Mouse (Mus musculus): ENCODE results near the gene Rab37. TPM values are rescaled to one million over a fixed set of nuclear protein-coding genes. Genes with fewer than 3 reads are reported as not detected.

Rab37 gene
- polyA plus RNA-seq, 1 experiment from 2014 or later, result 1.4 TPM

DNA sequence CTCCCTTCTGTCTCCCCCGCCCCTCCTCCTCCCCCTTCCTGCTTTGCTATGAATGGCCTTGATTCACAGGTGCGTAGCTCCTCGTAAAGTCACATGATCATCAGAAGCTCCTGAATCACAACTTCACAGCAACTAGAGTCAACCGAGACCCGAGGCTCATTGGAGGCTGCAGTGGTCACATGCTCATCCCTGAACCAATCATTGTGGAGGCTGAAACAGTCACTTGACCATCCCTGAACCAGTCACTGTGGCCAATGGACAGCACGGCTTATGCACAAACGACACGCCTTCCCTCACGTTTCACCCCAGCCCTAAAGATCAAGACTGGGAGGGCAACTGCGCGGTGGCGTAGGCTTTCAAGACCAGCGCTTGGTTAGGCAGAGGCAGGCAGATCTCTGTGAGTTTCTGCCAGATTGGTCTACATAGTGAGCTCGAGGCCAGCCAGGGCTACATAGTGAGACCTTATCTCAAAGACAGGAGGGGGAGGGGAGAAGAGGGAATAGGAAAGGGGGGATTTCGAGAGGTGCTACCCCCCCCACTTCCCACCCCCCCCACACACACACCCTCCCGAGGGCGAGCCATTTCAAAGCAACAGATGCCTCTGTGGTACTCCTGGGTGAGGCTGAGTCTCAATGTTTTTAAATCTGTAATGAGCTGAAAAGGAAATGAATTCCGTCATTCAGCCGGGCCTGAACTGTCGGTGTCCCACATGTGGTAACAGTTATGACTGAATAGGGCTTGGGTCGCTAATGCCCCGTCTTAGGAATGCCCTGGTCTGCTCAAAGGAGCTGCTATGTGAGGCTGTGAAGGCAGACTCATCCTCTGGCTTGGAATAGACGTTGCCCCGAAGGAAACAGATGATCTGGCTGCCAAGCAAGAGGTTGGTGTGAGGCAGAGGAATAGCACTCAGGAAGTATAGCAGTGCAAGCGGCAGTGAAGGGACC lies 12.5 kb downstream of the Rab37 start:
- peak; percentile 78 for DNase-seq (ENCODE audit: low spot score)
- Histone ChIP-seq H3K4me3 (ENCODE audit: low read depth, low read length) (no peak overlapping the region), H3K27me3 (ENCODE audit: control insufficient read depth, insufficient read depth, low read length) (no peaks in the 10 kb centered on the region), H3K9ac (replicated peaks; ENCODE audit: low read length) (no peak overlapping the region), H3K27ac (replicated peaks; ENCODE audit: low read depth, low read length) (peak overlapping the region; percentile 56; the same call in 1 of the 2 replicates), H3K4me2 (ENCODE audit: low read depth, low read length) (no peak overlapping the region), H3K4me1 (ENCODE audit: control insufficient read depth, insufficient read depth, low read length) (peaks cover 2% of the 10 kb centered on the region; the same call in 1 of the 2 replicates), H3K36me3 (replicated peaks; ENCODE audit: control insufficient read depth, insufficient read depth, low read depth, low read length) (no peaks in the 10 kb centered on the region), H3K9me3 (replicated peaks; ENCODE audit: control insufficient read depth, low read length) (no peaks in the 10 kb centered on the region)
- ATAC-seq (replicated peaks; ENCODE audit: insufficient number of reproducible peaks, low FRiP score, low TSS enrichment, low read depth), result peak; percentile 54
- 58% methylated on average over 25 of the region's 25 CpGs for WGBS

DNA sequence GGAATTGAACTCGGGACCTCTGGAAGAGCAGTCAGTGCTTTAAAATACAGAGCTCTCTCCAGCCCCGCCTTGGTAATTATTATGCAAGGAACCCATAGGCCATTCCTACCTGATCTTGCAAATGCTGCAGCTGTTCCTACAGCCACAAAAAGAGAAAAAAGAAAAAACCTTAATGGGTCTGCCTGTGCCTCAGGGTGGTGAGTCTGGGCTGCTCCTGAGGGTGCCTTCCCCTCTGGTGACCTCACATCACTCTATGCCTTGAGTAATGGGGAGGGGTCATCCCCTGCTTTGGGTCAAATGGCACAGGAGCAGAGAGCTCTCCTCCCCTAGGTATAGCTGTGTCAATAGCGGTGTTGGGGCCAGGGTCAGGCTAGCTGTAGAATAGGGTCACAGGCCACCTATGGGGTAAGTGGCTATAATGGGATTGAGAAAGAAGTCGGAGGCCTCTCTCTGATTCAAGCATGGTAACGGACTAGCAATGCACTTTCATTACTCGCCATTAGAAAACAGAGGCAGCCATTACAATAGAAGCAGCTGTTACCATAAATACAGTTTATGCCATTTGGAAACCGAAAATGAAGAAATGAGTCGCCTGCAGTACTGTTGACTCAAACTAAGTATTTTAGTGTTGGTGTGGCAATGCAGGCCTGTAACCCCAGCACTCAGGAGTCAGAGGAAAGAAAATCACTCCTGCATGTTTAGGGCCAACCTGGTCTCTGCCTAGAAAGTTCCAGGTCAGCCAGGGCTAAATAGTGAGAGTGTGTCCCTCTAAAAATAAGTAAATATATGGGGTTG lies 13.7 kb downstream of the Rab37 start:
- DNase-seq (ENCODE audit: low spot score), result no peak
- H3K27me3 ChIP-seq (ENCODE audit: control insufficient read depth, insufficient read depth, low read length), result no peaks in the 10 kb centered on the region
- no peaks in the 10 kb centered on the region; the same call in 1 of the 2 replicates for H3K4me1 ChIP-seq (ENCODE audit: control insufficient read depth, insufficient read depth, low read length)
- no peak overlapping the region for H3K4me2 ChIP-seq (ENCODE audit: low read depth, low read length)
- no peaks in the 10 kb centered on the region for H3K9me3 ChIP-seq (replicated peaks; ENCODE audit: control insufficient read depth, low read length)
- no peaks in the 10 kb centered on the region for H3K36me3 ChIP-seq (replicated peaks; ENCODE audit: control insufficient read depth, insufficient read depth, low read depth, low read length)
- 44% methylated on average over 8 of the region's 8 CpGs for WGBS
- no peak overlapping the region for H3K9ac ChIP-seq (replicated peaks; ENCODE audit: low read length)
- H3K27ac ChIP-seq (replicated peaks; ENCODE audit: low read depth, low read length), result no peak overlapping the region
- H3K4me3 ChIP-seq (ENCODE audit: low read depth, low read length), result no peak overlapping the region
- ATAC-seq (replicated peaks; ENCODE audit: insufficient number of reproducible peaks, low FRiP score, low TSS enrichment, low read depth), result no peak

DNA sequence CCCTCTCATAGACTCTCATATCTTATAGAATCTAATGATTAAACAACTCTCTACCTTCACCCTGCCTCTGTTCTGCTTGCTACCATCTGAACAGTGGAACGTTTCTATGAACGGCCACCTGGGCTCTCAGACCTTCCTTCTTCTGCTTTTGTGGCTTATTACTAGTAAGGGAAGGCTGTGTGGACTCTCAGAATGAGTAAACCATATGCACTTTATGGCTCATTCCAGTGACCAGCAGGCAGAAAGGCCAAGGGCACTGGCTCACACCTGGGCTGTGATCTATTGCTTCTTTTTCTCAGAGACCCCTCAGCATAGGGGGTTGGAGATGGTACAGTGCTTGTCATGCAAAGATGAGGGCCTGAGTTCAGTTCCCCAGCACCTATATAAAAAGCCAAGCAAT lies 15.4 kb downstream of the Rab37 start:
- WGBS, result 84% methylated on average over 2 of the region's 2 CpGs

DNA sequence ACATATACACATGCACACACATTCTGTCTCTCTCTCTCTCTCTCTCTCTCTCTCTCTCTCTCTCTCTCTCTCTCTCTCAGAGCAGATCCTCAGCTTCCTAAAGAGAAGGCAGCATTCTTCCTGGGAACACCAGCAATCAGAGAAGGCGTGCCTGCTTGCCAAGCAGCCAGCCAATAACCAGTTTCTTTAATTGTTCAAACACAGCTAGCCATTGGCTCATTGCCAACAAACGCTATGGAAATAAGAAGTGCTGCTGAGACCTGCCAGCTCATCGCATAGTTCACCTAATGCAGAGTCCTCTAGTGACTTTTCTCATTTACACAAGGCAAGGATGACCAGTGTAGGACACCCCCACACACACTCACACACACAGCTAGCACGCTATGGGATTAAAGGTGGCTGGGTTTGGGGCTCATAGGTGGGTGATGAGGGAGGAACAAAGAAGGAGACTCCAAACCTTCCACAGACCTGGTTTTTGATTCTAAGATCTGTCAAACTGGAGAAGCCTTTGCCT lies 16.2 kb downstream of the Rab37 start:
- 51% methylated on average over 4 of the region's 4 CpGs for WGBS
- peak; percentile 24 for DNase-seq (ENCODE audit: low spot score)
- H3K36me3 ChIP-seq (replicated peaks; ENCODE audit: control insufficient read depth, insufficient read depth, low read depth, low read length), result no peaks in the 10 kb centered on the region
- no peak for ATAC-seq (replicated peaks; ENCODE audit: insufficient number of reproducible peaks, low FRiP score, low TSS enrichment, low read depth)
- H3K4me2 ChIP-seq (ENCODE audit: low read depth, low read length), result no peak overlapping the region
- no peak overlapping the region for H3K4me3 ChIP-seq (ENCODE audit: low read depth, low read length)
- H3K27me3 ChIP-seq (ENCODE audit: control insufficient read depth, insufficient read depth, low read length), result no peaks in the 10 kb centered on the region
- H3K9ac ChIP-seq (replicated peaks; ENCODE audit: low read length), result no peak overlapping the region
- no peaks in the 10 kb centered on the region; the same call in 1 of the 2 replicates for H3K4me1 ChIP-seq (ENCODE audit: control insufficient read depth, insufficient read depth, low read length)
- no peaks in the 10 kb centered on the region for H3K9me3 ChIP-seq (replicated peaks; ENCODE audit: control insufficient read depth, low read length)
- H3K27ac ChIP-seq (replicated peaks; ENCODE audit: low read depth, low read length), result no peak overlapping the region

More for the DNA sequence above, 15.4 kb downstream of the Rab37 start:
- Histone ChIP-seq H3K9me3 (replicated peaks; ENCODE audit: control insufficient read depth, low read length) (no peaks in the 10 kb centered on the region), H3K9ac (replicated peaks; ENCODE audit: low read length) (no peak overlapping the region), H3K4me2 (ENCODE audit: low read depth, low read length) (no peak overlapping the region), H3K4me3 (ENCODE audit: low read depth, low read length) (no peak overlapping the region), H3K27ac (replicated peaks; ENCODE audit: low read depth, low read length) (no peak overlapping the region), H3K4me1 (ENCODE audit: control insufficient read depth, insufficient read depth, low read length) (no peaks in the 10 kb centered on the region; the same call in 1 of the 2 replicates), H3K27me3 (ENCODE audit: control insufficient read depth, insufficient read depth, low read length) (no peaks in the 10 kb centered on the region), H3K36me3 (replicated peaks; ENCODE audit: control insufficient read depth, insufficient read depth, low read depth, low read length) (no peaks in the 10 kb centered on the region)
- no peak for DNase-seq (ENCODE audit: low spot score)
- ATAC-seq (replicated peaks; ENCODE audit: insufficient number of reproducible peaks, low FRiP score, low TSS enrichment, low read depth), result no peak

DNA sequence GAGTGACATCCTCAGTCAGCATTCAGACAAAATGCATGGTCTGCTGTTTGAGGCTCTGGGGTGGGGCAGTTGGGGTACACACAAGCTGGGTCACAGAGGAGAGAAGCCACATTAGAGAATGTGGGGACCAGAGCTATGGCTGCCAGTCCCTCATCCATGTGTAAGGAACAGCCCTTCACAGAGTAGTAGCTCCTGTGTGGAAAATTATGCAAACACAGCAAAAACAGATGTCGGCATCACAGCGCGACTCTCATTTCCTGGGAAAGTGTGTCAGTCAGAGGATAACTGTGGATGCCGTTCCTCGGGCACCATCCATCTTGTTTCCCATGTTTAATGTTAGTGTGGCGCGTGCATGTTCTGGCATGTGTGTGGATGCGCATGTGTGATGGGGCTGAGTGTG lies 16.9 kb downstream of the Rab37 start:
- Histone ChIP-seq H3K27me3 (ENCODE audit: control insufficient read depth, insufficient read depth, low read length) (no peaks in the 10 kb centered on the region), H3K4me2 (ENCODE audit: low read depth, low read length) (no peak overlapping the region), H3K9me3 (replicated peaks; ENCODE audit: control insufficient read depth, low read length) (no peaks in the 10 kb centered on the region), H3K36me3 (replicated peaks; ENCODE audit: control insufficient read depth, insufficient read depth, low read depth, low read length) (no peaks in the 10 kb centered on the region), H3K9ac (replicated peaks; ENCODE audit: low read length) (no peak overlapping the region), H3K4me3 (ENCODE audit: low read depth, low read length) (no peak overlapping the region), H3K4me1 (ENCODE audit: control insufficient read depth, insufficient read depth, low read length) (no peaks in the 10 kb centered on the region; the same call in 1 of the 2 replicates), H3K27ac (replicated peaks; ENCODE audit: low read depth, low read length) (no peak overlapping the region)
- WGBS, result 84% methylated on average over 8 of the region's 8 CpGs
- no peak for DNase-seq (ENCODE audit: low spot score)
- no peak for ATAC-seq (replicated peaks; ENCODE audit: insufficient number of reproducible peaks, low FRiP score, low TSS enrichment, low read depth)

DNA sequence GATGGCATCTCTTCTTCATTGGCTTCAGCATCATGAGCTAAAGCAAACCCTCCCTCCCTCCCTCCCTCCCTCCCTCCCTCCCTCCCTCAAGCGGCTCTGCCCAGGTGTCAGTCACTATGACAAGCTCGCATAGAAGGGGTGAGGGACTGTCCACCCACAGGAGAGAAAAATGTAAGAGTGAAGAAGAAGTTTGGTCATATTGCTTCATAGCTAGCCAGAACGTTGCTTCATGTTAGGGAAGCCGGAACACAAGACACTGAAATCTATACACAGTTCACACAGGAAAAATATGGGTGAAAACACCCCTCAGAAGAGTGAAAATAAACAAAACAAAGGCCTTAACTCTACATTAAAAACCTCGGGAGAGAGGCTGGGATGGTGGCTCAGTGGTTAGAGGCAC lies 19.0 kb downstream of the Rab37 start:
- no peaks in the 10 kb centered on the region for H3K9me3 ChIP-seq (replicated peaks; ENCODE audit: control insufficient read depth, low read length)
- H3K4me2 ChIP-seq (ENCODE audit: low read depth, low read length), result no peak overlapping the region
- no peaks in the 10 kb centered on the region for H3K4me1 ChIP-seq (ENCODE audit: control insufficient read depth, insufficient read depth, low read length)
- H3K27ac ChIP-seq (replicated peaks; ENCODE audit: low read depth, low read length), result no peak overlapping the region
- no peaks in the 10 kb centered on the region for H3K27me3 ChIP-seq (ENCODE audit: control insufficient read depth, insufficient read depth, low read length)
- H3K9ac ChIP-seq (replicated peaks; ENCODE audit: low read length), result no peak overlapping the region
- DNase-seq (ENCODE audit: low spot score) (no peak), ATAC-seq (replicated peaks; ENCODE audit: insufficient number of reproducible peaks, low FRiP score, low TSS enrichment, low read depth) (no peak)
- H3K36me3 ChIP-seq (replicated peaks; ENCODE audit: control insufficient read depth, insufficient read depth, low read depth, low read length), result no peaks in the 10 kb centered on the region
- 86% methylated on average over 4 of the region's 5 CpGs for WGBS
- no peak overlapping the region for H3K4me3 ChIP-seq (ENCODE audit: low read depth, low read length)

DNA sequence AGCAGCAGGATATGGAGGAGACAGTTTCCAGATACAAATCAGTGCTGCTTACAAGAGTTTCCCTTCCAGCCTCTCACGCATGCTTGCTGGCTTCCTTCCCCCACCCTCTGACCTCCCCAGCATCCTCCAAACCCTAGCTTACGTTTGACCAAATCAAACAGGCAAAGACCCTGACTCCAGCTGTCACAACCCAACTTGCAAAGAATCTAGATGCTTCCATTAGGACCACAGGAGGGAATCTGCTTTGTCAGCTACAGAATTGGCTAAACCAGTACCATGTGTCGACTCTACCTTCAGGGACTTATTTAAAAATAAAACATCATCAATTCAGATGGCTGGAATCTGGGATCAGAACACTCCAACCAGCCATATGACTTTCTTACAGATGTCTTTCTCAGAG lies 21.0 kb downstream of the Rab37 start:
- Histone ChIP-seq H3K9me3 (replicated peaks; ENCODE audit: control insufficient read depth, low read length) (no peaks in the 10 kb centered on the region), H3K27me3 (ENCODE audit: control insufficient read depth, insufficient read depth, low read length) (no peaks in the 10 kb centered on the region), H3K4me2 (ENCODE audit: low read depth, low read length) (no peak overlapping the region), H3K27ac (replicated peaks; ENCODE audit: low read depth, low read length) (no peak overlapping the region), H3K9ac (replicated peaks; ENCODE audit: low read length) (no peak overlapping the region), H3K4me3 (ENCODE audit: low read depth, low read length) (no peak overlapping the region), H3K36me3 (replicated peaks; ENCODE audit: control insufficient read depth, insufficient read depth, low read depth, low read length) (no peaks in the 10 kb centered on the region), H3K4me1 (ENCODE audit: control insufficient read depth, insufficient read depth, low read length) (no peaks in the 10 kb centered on the region)
- DNase-seq (ENCODE audit: low spot score) (peak; percentile 60), ATAC-seq (replicated peaks; ENCODE audit: insufficient number of reproducible peaks, low FRiP score, low TSS enrichment, low read depth) (no peak)
- 22% methylated on average over 3 of the region's 3 CpGs for WGBS
